Mouse (Mus musculus): ENCODE measurements at regions not wholly inside any gene's neighbourhood (a gene's known extent, or its start where the extent isn't known, plus 50 kb on each side); places are given as distances from the start of the nearest gene placed in this dataset.

DNA sequence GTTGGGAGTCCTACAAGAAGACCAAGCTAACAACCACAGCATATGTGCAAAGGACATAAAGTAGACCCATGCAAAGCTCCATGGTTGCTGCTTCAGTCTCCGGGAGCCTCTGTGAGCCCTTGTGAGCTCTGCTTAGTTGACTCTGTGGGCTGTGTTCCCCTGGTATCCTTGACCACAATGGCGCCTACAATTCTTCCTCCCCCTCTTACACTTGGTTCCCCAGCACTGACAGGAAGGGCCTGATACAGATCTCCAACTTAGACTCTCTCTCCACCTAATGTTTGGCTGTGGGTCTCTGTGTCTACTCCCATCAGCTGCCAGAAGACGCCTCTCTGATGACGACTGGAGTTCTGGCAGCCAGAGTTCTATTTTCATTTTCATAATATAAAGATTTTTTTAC, 88.9 kb upstream of the Itprid2 start:
- Histone ChIP-seq H3K36me3 (ENCODE audit: control insufficient read depth, insufficient read depth, low read length) (no peaks in the 10 kb centered on the region), H3K27me3 (ENCODE audit: control insufficient read depth, insufficient read depth, low read length) (no peaks in the 10 kb centered on the region), H3K4me1 (ENCODE audit: control insufficient read depth, insufficient read depth, insufficient read length, low read length) (peaks cover 12% of the 10 kb centered on the region), H3K4me3 (ENCODE audit: low read depth, low read length) (no peak overlapping the region), H3K27ac (ENCODE audit: insufficient read depth, low read depth, low read length) (no peak overlapping the region)
- TF ChIP-seq CTCF (IDR thresholded peaks at IDR 0.05; ENCODE audit: extremely low read depth, insufficient read length, insufficient replicate concordance, low read depth, low read length) = no peak
- no peak for TF ChIP-seq POLR2A (IDR thresholded peaks at IDR 0.05; ENCODE audit: low read depth, low read length)
- 82% methylated on average over 4 of the region's 4 CpGs for WGBS

DNA sequence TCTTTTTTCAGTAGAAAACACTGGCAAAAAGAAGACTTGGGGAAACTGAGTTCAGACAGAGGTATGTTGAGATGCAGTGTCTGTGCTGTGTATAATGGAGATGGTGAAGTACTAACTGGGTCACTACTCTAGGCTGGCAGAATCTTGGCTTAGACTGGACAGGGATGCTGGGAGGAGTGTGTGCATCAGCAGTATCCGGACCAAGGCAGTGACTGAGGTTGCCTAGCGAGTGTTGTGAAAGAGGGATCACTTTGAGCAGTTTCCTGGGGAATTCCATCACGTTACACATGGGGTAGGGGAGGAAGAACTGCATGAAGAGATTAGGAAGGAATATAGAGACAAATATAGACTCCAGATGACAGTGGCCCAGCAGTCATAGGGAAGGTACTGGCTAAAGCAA, 87.9 kb upstream of the Itprid2 start:
- Histone ChIP-seq H3K4me3 (ENCODE audit: low read depth, low read length) (no peak overlapping the region), H3K27me3 (ENCODE audit: control insufficient read depth, insufficient read depth, low read length) (no peaks in the 10 kb centered on the region), H3K36me3 (ENCODE audit: control insufficient read depth, insufficient read depth, low read length) (no peaks in the 10 kb centered on the region), H3K4me1 (ENCODE audit: control insufficient read depth, insufficient read depth, insufficient read length, low read length) (peaks cover 12% of the 10 kb centered on the region), H3K27ac (ENCODE audit: insufficient read depth, low read depth, low read length) (no peak overlapping the region)
- TF ChIP-seq POLR2A (IDR thresholded peaks at IDR 0.05; ENCODE audit: low read depth, low read length) (no peak), CTCF (IDR thresholded peaks at IDR 0.05; ENCODE audit: extremely low read depth, insufficient read length, insufficient replicate concordance, low read depth, low read length) (no peak)
- 76% methylated on average over 3 of the region's 3 CpGs for WGBS

DNA sequence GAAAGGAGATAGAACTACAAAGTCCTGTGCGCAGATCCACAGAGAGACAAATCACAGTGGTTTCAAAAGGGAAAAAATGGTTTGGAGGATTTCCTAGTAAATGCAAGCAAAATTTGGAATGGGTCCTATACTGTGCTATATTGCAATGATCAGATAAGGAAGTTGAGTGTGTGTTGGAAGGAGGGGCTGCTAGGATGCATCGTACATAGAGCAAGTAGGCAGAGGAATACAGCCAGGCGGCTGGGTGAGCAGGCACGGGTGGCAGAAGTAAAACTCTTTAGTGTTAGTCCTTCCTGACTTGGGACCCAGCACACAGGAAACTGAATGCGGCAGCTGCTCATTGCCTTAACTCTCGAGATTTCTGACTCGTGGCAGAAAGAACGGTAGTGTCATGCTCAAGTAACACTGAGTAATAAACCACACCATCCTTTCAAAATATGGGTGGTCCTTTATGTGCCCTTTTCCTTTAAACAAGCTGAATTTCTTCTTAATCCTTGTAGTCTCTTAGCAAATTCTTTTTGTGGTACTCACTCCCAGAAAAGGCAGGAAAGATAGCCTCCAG, 87.0 kb upstream of the Itprid2 start:
- Histone ChIP-seq H3K27me3 (ENCODE audit: control insufficient read depth, insufficient read depth, low read length) (no peaks in the 10 kb centered on the region), H3K27ac (ENCODE audit: insufficient read depth, low read depth, low read length) (no peak overlapping the region), H3K4me3 (ENCODE audit: low read depth, low read length) (no peak overlapping the region), H3K36me3 (ENCODE audit: control insufficient read depth, insufficient read depth, low read length) (no peaks in the 10 kb centered on the region), H3K4me1 (ENCODE audit: control insufficient read depth, insufficient read depth, insufficient read length, low read length) (peaks cover 12% of the 10 kb centered on the region)
- WGBS = 66% methylated on average over 8 of the region's 8 CpGs
- TF ChIP-seq CTCF (IDR thresholded peaks at IDR 0.05; ENCODE audit: extremely low read depth, insufficient read length, insufficient replicate concordance, low read depth, low read length) (no peak), POLR2A (IDR thresholded peaks at IDR 0.05; ENCODE audit: low read depth, low read length) (no peak)

DNA sequence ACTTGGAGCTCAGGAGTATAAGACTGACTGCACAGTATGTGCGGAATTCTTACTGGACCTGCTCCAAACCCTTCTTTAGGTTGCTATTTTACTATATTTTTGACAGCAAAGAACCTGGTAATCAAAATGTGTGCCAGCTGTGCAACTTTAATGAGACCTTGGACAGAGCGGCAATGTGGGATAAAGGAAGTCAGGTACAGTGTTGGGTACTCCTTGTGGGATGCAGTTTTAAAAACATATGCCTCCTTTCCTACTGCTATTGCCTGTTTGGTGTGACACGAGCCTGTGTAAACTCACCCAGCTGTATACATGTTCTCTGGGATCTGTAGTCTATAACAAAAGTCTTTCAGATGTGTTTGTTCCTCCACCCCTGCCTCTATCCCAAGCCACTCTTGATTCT, 85.4 kb upstream of the Itprid2 start:
- no peak for TF ChIP-seq POLR2A (IDR thresholded peaks at IDR 0.05; ENCODE audit: low read depth, low read length)
- TF ChIP-seq CTCF (IDR thresholded peaks at IDR 0.05; ENCODE audit: extremely low read depth, insufficient read length, insufficient replicate concordance, low read depth, low read length) = no peak
- 85% methylated on average over 3 of the region's 3 CpGs for WGBS
- Histone ChIP-seq H3K27ac (ENCODE audit: insufficient read depth, low read depth, low read length) (no peak overlapping the region), H3K4me1 (ENCODE audit: control insufficient read depth, insufficient read depth, insufficient read length, low read length) (peaks cover 6% of the 10 kb centered on the region; the same call in 1 of the 2 replicates), H3K36me3 (ENCODE audit: control insufficient read depth, insufficient read depth, low read length) (no peaks in the 10 kb centered on the region), H3K27me3 (ENCODE audit: control insufficient read depth, insufficient read depth, low read length) (no peaks in the 10 kb centered on the region), H3K4me3 (ENCODE audit: low read depth, low read length) (no peak overlapping the region)

DNA sequence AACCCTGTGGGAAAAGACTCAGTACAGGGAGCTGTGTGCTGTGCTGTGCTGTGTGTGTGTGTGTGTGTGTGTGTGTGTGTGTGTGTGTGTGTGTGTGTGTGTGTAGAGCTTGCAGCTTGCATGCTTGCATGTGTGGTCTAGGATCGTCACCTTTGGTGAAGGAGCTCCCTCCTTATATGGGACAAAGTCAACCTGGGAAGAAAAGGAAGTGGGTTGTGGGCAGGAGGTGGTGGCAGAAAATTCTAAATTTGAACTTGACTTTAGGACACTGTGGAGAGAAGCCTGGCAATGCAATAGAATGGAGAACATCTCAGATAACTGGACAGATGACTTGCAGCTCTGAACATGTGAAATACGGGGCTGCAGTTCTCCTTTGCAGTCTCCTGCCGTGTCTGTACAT, 84.7 kb upstream of the Itprid2 start:
- H3K4me3 ChIP-seq (ENCODE audit: low read depth, low read length) = no peak overlapping the region
- 75% methylated on average over 3 of the region's 3 CpGs for WGBS

DNA sequence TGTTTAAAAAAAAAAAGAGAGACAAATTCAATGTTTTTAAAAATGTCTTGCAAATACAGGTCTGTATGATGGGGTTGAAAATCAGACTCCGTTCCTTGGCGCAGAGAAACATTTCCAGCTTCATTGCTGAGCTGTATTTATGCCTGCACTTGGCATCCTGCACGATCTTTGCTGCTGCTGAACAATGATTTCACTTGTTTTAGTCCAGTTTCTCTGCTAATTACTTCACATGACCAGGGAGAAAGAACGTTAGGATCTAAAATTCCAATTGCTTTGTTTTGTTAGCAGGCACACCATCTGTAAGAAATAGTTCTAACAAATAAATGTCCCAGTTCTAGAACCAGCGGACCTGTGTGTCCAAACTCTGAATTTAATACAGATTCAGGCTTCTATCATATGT, 82.7 kb upstream of the Itprid2 start:
- Histone ChIP-seq H3K27me3 (ENCODE audit: control insufficient read depth, insufficient read depth, low read length) (no peaks in the 10 kb centered on the region), H3K4me1 (ENCODE audit: control insufficient read depth, insufficient read depth, insufficient read length, low read length) (0 out of 2 replicates have a peak, but pooled peaks cover 3% of the 10 kb centered on the region), H3K27ac (ENCODE audit: insufficient read depth, low read depth, low read length) (no peak overlapping the region), H3K36me3 (ENCODE audit: control insufficient read depth, insufficient read depth, low read length) (no peaks in the 10 kb centered on the region), H3K4me3 (ENCODE audit: low read depth, low read length) (no peak overlapping the region)
- TF ChIP-seq CTCF (IDR thresholded peaks at IDR 0.05; ENCODE audit: extremely low read depth, insufficient read length, insufficient replicate concordance, low read depth, low read length) (no peak), POLR2A (IDR thresholded peaks at IDR 0.05; ENCODE audit: low read depth, low read length) (no peak)
- WGBS = 81% methylated on average over 5 of the region's 5 CpGs

More for the DNA sequence above, 84.7 kb upstream of the Itprid2 start:
- H3K27ac ChIP-seq (ENCODE audit: insufficient read depth, low read depth, low read length) = no peak overlapping the region
- H3K4me1 ChIP-seq (ENCODE audit: control insufficient read depth, insufficient read depth, insufficient read length, low read length) = 0 out of 2 replicates have a peak, but pooled peaks cover 3% of the 10 kb centered on the region
- TF ChIP-seq POLR2A (IDR thresholded peaks at IDR 0.05; ENCODE audit: low read depth, low read length) = no peak
- no peak for TF ChIP-seq CTCF (IDR thresholded peaks at IDR 0.05; ENCODE audit: extremely low read depth, insufficient read length, insufficient replicate concordance, low read depth, low read length)
- H3K36me3 ChIP-seq (ENCODE audit: control insufficient read depth, insufficient read depth, low read length) = no peaks in the 10 kb centered on the region
- no peaks in the 10 kb centered on the region for H3K27me3 ChIP-seq (ENCODE audit: control insufficient read depth, insufficient read depth, low read length)

DNA sequence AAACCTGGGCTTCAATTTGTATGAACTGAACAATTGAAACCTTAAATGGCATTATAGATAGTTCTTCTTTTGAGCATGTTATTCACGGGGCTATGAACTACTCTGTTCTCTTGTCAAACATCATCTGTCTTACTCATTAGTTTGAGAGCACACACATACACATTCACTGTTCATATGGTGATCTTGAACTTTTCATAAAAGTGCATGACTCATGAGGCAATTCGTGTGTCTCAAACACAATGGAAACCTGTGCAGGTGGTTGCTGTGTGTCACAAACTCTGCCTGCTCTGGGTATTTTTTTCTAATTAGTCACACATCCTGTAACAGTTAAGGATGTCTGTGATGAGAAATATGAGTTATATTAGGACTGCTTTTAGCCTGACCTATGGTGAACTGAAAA, 79.8 kb upstream of the Itprid2 start:
- H3K27me3 ChIP-seq (ENCODE audit: control insufficient read depth, insufficient read depth, low read length) = no peaks in the 10 kb centered on the region
- H3K4me3 ChIP-seq (ENCODE audit: low read depth, low read length) = no peak overlapping the region
- 59% methylated on average over 2 of the region's 2 CpGs for WGBS
- H3K36me3 ChIP-seq (ENCODE audit: control insufficient read depth, insufficient read depth, low read length) = no peaks in the 10 kb centered on the region
- TF ChIP-seq CTCF (IDR thresholded peaks at IDR 0.05; ENCODE audit: extremely low read depth, insufficient read length, insufficient replicate concordance, low read depth, low read length) (no peak), POLR2A (IDR thresholded peaks at IDR 0.05; ENCODE audit: low read depth, low read length) (no peak)
- 0 out of 2 replicates have a peak, but pooled peaks cover 1% of the 10 kb centered on the region for H3K4me1 ChIP-seq (ENCODE audit: control insufficient read depth, insufficient read depth, insufficient read length, low read length)
- no peak overlapping the region for H3K27ac ChIP-seq (ENCODE audit: insufficient read depth, low read depth, low read length)
